Mouse (Mus musculus) lung, postnatal 4 days (tissue): Measurements from ENCODE around the gene Angpt4.

ENCODE experiments used
- DNase-seq, 2 experiments: peaks; one replicate each; pipeline ENCODE4 v3.0.0; 2021

Angpt4 gene

GRCm38 (mm10) chr2:151985426-151986172, 74.6 kb downstream of the Angpt4 start:
- DNase-seq = peak in 1 of 2 experiments; percentile 15

GRCm38 (mm10) chr2:151986958-151987357, 75.9 kb downstream of the Angpt4 start:
- no peak for DNase-seq

GRCm38 (mm10) chr2:151988978-151989377, 78.0 kb downstream of the Angpt4 start:
- DNase-seq = no peak

GRCm38 (mm10) chr2:151990985-151991394, 80.0 kb downstream of the Angpt4 start:
- DNase-seq = no peak

GRCm38 (mm10) chr2:151991446-151991845, 80.4 kb downstream of the Angpt4 start:
- no peak for DNase-seq

- DNase-seq = peak; percentile 70 to 86
Observed at GRCm38 (mm10) chr2:151994350-151995122, 83.5 kb downstream of the Angpt4 start.
